Mouse (Mus musculus) cerebellum, adult 18-20 months (tissue): ENCODE data around the gene Stat4.
A peak's percentile ranks its signal among the peaks of the same experiment; 100 is the strongest.
"Not testable (repeated sequence)": the region's sequence is repeated elsewhere in the genome, so short reads cannot be mapped to it uniquely, and the experiment has no call there.

Experiments
- DNase-seq, 2 experiments: peaks; one replicate each; pipeline ENCODE4 v3.0.0; 2021

The Stat4 gene

GRCm38 (mm10) chr1:52034816-52035752 lies 48.1 kb downstream of the Stat4 start:
- no peak for DNase-seq

DNA sequence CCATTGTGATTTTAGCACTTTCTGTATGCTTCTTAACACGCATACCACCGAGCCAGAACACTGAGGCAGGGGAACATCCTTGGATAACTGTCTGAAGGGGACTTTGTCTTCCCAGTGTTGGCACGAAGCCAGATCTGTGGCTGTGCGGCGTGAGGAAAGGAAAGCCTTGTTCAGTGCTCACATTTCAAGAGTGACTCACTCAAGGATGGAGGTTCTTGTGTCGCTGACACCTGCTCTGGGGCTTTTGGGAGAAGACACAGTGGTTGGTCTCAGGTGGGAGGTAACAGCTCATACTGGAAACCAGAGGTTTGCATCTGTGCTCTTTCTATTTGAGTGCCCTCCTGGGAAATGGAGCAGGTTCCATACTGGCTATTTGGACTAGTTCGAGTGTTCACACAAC lies 52.2 kb downstream of the Stat4 start:
- DNase-seq, result no peak

- no peak for DNase-seq
Measured at GRCm38 (mm10) chr1:52039626-52040025, 52.7 kb downstream of the Stat4 start.

DNA sequence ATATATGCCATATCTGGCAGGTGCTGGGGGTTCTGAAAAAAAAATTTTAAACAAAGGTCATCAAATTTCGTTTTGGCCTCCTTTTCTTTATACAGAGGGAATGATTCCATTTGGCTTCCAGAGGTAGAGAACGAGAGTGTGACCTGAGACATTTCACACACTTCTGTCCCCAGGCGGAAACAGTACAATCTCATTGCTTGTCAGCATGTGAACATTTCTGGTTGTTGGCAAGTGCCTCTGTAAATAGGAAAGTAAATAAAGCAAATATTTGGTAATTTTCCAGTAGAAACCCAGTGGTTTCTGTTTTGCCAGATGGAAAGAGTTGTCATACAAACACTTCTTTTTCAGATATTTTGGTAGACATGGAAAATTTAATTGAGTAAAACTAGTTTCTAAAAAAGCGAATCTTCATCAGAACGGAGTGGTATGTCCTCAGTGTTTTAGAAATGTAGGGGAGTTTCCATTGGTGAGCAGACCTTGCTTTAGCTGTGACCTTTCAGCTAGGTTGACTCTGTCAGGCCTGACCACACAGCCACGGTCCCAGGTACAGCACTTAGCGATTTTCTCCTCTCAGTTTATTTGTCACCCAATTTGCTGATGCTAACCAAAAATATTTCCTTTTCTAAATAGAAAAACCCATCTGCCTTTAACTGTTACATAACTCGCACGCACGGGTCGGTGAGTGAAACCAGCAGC lies 53.6 kb downstream of the Stat4 start:
- no peak for DNase-seq

- DNase-seq, result no peak
Measured at GRCm38 (mm10) chr1:52043191-52043590, 56.2 kb downstream of the Stat4 start.

DNA sequence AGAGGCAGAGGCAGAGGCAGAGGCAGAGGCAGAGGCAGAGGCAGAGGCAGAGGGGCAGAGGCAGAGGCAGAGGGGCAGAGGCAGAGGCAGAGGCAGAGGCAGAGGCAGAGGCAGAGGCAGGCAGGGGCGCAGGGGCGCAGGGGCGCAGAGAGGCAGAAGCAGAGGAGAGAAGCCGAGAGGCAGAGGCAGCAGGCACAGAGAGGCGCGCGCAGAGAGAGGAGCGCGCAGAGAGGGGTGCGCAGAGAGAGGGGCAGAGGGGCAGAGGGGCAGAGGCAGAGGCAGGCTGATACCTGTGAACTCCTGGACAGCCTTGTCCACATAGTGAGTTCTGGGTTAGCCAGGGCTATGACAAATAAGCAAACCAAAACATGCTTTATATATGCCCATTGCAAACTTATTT lies 59.9 kb downstream of the Stat4 start:
- DNase-seq, result not testable (repeated sequence)

GRCm38 (mm10) chr1:52048711-52049110 lies 61.8 kb downstream of the Stat4 start:
- DNase-seq, result no peak

DNA sequence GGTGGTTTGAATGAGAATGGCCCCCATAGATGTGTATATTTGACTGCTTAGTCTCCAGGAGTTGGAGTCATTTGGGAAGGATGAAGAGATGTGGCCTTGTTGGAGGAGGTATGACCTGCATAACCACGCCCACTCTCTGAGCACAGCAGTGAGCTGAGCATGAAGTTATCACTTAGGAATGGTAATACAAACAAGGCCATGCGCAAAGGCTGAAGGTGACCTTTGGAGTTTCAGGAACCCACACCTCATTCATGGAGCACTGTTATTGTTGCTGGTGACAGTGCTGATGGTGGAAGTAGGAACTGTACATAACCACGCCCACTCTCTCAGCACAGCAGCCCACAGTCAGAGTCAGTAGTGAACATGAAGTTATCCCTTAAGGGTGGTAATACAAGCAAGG lies 62.9 kb downstream of the Stat4 start:
- DNase-seq, result no peak

DNA sequence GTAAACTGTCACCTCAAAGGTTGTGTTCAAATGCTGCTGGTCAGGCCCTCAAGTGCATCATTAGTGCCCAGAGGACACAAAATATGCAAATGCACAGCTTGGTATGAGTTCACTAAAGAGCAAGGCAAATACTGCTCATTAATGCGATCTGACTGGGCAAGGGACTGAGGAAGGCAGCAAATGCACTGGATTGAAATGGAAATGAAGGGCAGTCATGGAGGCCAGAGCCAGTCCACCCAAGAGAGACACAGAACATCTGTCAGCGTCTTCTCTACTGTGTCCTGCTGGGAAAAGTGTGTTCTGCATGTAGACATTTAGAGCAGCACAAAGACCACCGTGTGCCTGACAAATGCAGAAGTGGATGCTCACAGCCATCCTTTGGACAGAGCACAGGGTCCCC lies 64.6 kb downstream of the Stat4 start:
- no peak for DNase-seq

DNA sequence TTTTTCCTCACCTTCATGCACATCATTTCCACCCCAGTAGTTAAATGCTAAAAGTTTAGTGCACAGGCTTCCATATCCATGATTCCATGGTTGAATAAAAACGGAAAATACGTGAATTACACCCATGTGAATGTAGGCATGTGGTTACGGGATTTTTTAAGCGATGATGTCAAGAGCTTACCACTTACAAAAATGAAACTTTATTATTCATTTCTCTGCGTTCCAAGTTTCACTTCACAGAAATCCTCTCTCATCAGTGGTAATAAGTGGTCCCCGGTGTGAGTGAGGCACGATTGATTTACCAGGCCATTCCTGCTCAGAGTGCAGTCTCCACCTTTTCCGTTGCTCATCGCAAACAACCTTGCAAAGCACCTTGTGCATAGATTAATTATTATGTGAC lies 66.0 kb downstream of the Stat4 start:
- DNase-seq, result no peak

- no peak for DNase-seq
Measured at GRCm38 (mm10) chr1:52055947-52056346, 69.0 kb downstream of the Stat4 start.

- no peak for DNase-seq
Measured at GRCm38 (mm10) chr1:52057153-52057552, 70.2 kb downstream of the Stat4 start.

- DNase-seq, result no peak
Measured at GRCm38 (mm10) chr1:52066276-52066675, 79.3 kb downstream of the Stat4 start.

DNA sequence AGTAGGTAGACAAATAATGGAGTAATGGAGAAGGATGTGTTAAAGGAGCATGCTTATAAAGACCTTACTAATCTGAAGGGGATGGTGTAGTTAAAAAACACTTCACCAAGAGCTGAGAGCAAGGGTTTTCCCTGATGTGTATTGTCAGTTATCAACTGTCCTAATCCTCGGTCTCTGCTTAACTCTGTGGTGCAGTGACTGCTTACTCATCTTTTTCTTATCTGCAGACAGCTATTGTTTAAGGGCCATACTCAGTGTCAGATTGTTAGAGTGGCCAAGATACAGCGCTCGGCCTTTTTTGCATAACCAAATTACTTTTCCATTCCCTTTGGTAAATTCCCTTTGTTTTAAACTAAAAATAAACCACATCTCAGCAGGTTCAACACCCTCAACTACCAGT lies 79.7 kb downstream of the Stat4 start:
- no peak for DNase-seq

DNA sequence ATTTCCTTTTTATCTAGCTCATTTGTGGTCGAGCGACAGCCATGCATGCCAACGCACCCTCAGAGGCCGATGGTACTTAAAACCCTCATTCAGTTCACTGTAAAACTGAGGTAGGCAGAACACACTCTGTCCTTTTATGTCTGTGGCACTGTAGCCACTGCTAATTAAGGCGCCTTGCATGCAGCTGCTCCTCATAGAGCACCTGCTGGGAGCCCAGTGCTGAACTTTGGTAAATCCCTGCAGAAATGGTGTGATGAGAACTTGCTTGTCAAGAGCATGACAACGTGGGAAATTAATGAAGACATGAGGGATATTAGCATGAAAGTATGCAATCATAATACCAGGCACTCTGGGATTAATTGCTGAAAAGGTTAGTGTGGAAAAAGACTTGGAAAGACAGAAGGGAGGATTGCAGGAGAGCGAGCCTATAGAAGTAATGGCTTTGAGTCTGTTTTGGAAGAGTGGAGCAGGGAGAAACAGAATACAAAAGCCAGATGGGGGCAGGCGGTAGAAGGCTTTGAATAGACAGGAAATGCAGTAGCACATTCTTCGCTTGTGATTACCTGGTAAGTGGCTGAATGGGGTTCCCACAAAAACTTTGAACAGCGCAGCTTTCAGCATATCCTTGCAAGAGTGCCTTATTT lies 92.9 kb downstream of the Stat4 start:
- no peak for DNase-seq

GRCm38 (mm10) chr1:52080375-52080774 lies 93.4 kb downstream of the Stat4 start:
- DNase-seq, result no peak

DNA sequence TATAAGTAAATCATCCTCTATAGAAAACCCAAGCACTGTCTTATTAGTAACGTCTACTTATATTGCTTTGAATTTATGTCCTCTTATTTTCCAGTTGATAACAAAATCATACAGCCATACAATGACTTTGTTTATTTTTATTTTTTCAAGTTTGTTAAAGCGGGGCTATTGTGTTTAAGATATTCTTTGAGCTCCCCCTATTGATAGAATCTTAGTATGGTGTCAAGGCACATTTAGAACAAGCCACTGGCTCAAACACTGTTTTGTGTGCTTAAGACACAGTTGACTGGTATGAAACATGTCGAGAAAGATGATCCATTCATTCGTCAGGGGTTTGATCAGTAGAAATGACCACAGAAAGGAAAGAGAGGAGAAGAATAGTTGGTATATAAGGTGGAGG lies 99.3 kb downstream of the Stat4 start:
- DNase-seq, result no peak

GRCm38 (mm10) chr1:52087128-52087527 lies 100.2 kb downstream of the Stat4 start:
- DNase-seq, result no peak

DNA sequence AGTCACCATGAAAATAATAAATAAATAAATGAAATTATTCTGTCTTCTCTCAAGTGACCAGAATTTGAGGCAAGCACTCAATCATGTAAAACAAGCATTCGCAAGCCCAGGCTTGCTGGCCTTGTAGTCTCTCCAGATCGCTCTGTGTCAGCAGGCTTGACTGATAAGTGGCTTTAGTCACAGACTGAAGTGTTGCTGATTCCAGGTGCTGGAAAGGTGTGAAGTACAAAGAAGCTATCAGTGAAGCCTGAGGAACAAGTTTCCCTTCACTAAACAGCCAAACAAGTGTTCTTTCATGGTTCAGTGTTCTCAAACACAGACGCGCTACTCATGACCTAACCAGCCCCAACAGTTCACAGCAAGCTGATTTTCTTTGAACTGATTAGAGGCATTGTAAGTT lies 101.7 kb downstream of the Stat4 start:
- no peak for DNase-seq

DNA sequence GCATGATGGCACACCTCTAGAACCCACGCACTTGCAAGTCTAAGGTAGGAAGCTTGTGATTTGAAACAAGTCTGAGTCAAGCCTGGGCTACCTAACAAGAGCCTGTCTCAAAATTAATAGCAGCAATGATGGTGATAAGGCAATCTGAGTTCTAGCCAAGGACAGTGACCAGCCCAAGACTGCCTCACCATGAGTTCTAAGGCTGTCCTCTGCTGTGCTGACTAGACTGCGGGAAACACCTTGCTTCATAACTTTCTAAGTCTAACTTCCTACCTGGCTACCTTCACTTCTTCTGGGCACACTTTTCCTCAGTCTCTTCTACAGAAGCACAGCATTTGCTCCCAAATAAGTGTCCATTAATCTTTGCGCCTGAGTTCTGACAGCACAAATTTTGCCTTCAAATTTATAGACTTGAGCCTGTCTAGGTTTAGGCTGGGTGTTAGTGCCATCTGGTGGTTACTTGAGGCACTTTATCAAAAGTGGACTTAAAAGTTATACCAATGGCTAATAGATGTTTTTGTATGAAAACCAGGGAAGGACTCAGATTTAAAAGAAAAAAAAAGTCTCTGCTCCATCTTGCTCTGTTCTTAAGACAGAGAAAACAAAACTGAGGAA lies 111.8 kb downstream of the Stat4 start:
- DNase-seq, result peak; percentile 43 to 46

- no peak for DNase-seq
Measured at GRCm38 (mm10) chr1:52100496-52100895, 113.5 kb downstream of the Stat4 start.

DNA sequence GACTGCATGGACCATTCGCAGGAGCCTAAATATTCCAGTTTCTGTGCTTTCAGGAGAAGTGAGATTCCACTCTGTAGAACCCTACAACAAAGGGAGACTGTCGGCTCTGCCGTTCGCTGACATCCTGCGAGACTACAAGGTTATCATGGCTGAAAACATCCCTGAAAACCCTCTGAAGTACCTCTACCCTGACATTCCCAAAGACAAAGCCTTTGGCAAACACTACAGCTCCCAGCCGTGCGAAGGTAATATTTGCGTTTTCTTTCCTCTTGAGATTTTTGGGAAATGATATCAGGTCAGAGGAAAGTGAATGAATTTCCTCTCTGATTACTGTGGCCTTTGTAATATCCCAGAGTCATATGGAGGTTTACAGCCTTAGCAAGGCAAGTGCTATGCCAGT lies 115.8 kb downstream of the Stat4 start:
- DNase-seq, result no peak

GRCm38 (mm10) chr1:52107206-52107605 lies 120.3 kb downstream of the Stat4 start:
- DNase-seq, result no peak
